Mouse (Mus musculus) urinary bladder, postnatal 25 days (tissue): ENCODE data around the gene Pgm1.
A peak's percentile ranks its signal among the peaks of the same experiment; 100 is the strongest.

Experiments used
- DNase-seq: peaks from one replicate; pipeline ENCODE4 v3.0.0; 2022; ENCODE audit warnings: low spot score

The Pgm1 gene

GRCm38 (mm10) chr4:99957186-99957585, 28.0 kb downstream of the Pgm1 start:
- no peak for DNase-seq

- DNase-seq, result no peak
These were observed 29.0 kb downstream of the Pgm1 start for GRCm38 (mm10) chr4:99958084-99958815.

GRCm38 (mm10) chr4:99959308-99959707, 30.1 kb downstream of the Pgm1 start:
- DNase-seq, result no peak

- DNase-seq, result no peak
These were observed 37.3 kb downstream of the Pgm1 start for GRCm38 (mm10) chr4:99966555-99966954.

GRCm38 (mm10) chr4:99969328-99969727, 40.1 kb downstream of the Pgm1 start:
- DNase-seq, result no peak

GRCm38 (mm10) chr4:99970097-99970496, 40.9 kb downstream of the Pgm1 start:
- DNase-seq, result no peak

GRCm38 (mm10) chr4:99972886-99973285, 43.7 kb downstream of the Pgm1 start:
- DNase-seq, result no peak

- DNase-seq, result no peak
These were observed 44.7 kb downstream of the Pgm1 start for GRCm38 (mm10) chr4:99973931-99974330.

GRCm38 (mm10) chr4:99974375-99974774, 45.2 kb downstream of the Pgm1 start:
- DNase-seq, result no peak

- DNase-seq, result no peak
These were observed 50.1 kb downstream of the Pgm1 start for GRCm38 (mm10) chr4:99979326-99979725.

GRCm38 (mm10) chr4:99981216-99981615, 52.0 kb downstream of the Pgm1 start:
- no peak for DNase-seq

GRCm38 (mm10) chr4:99983652-99984368, 54.6 kb downstream of the Pgm1 start:
- no peak for DNase-seq

- DNase-seq, result no peak
These were observed 55.1 kb downstream of the Pgm1 start for GRCm38 (mm10) chr4:99984369-99984752.

GRCm38 (mm10) chr4:99985086-99985485, 55.9 kb downstream of the Pgm1 start:
- DNase-seq, result no peak

GRCm38 (mm10) chr4:99985631-99986030, 56.4 kb downstream of the Pgm1 start:
- no peak for DNase-seq

- DNase-seq, result no peak
These were observed 57.4 kb downstream of the Pgm1 start for GRCm38 (mm10) chr4:99986609-99987008.

GRCm38 (mm10) chr4:99988771-99989170, 59.6 kb downstream of the Pgm1 start:
- DNase-seq, result no peak

GRCm38 (mm10) chr4:100000971-100001370, 71.8 kb downstream of the Pgm1 start:
- DNase-seq, result no peak

- no peak for DNase-seq
These were observed 72.6 kb downstream of the Pgm1 start for GRCm38 (mm10) chr4:100001806-100002205.

GRCm38 (mm10) chr4:100007721-100008120, 78.5 kb downstream of the Pgm1 start:
- no peak for DNase-seq

- peak; percentile 40 for DNase-seq
These were observed 79.3 kb downstream of the Pgm1 start for GRCm38 (mm10) chr4:100008371-100009090.

GRCm38 (mm10) chr4:100009211-100009678, 80.0 kb downstream of the Pgm1 start:
- DNase-seq, result no peak

GRCm38 (mm10) chr4:100010916-100011315, 81.7 kb downstream of the Pgm1 start:
- DNase-seq, result no peak
